Mouse (Mus musculus) layer of hippocampus, adult 8-10 months (tissue): ENCODE results near the gene Vmn2r32. TPM values are rescaled to one million over a fixed set of nuclear protein-coding genes. Genes with fewer than 3 reads are reported as not detected.
"Not testable (repeated sequence)": the region's sequence is repeated elsewhere in the genome, so short reads cannot be mapped to it uniquely, and the experiment has no call there.

Source experiments
- DNase-seq, 2 experiments: peaks; one replicate each; pipeline ENCODE4 v3.0.0; 2022; ENCODE audit warnings: low spot score in 2 of 2
- total RNA-seq, 4 experiments: library from RNA; stranded (reverse); gene quantifications; 2 replicates each; pipeline ENCODE4 v1.2.4; 2022

The Vmn2r32 gene
- not detected for total RNA-seq

- DNase-seq = not testable (repeated sequence)
Measured at GRCm38 (mm10) chr7:7479918-7480317, at the start of gene Vmn2r32. Gene Vmn2r32, minus strand, starts transcription at chr7:7480018.

Other genes with a start within 250 kb of the Vmn2r32 start
- 1 to 10 TPM; 1.9 to 4.2 (median 2.2) TPM for gene Vmn2r29, start 232.7 kb downstream of the Vmn2r32 start, total RNA-seq
- gene Gm45844, start 201.7 kb downstream of the Vmn2r32 start, total RNA-seq = 10 to 100 TPM; 11.4 to 12.6 (median 11.8) TPM
- gene Clcn4, start 179.2 kb downstream of the Vmn2r32 start, total RNA-seq = 100 to 1,000 TPM; 119 to 129 (median 124) TPM
- under 1 TPM; 0.16 to 0.45 (median 0.27) TPM for gene Vmn2r30, start 142.4 kb downstream of the Vmn2r32 start, total RNA-seq
- gene Gm45783, start 105.4 kb downstream of the Vmn2r32 start, total RNA-seq = under 1 TPM in 1 of 4 experiments, not detected in 3; 0.67 TPM
- not detected for gene Vmn2r31, start 80.3 kb downstream of the Vmn2r32 start, total RNA-seq
- not detected for gene Vmn2r33, start 86.8 kb upstream of the Vmn2r32 start, total RNA-seq
- gene Vmn2r34, start 209.5 kb upstream of the Vmn2r32 start, total RNA-seq = not detected